Mouse (Mus musculus) right cerebral cortex, postnatal 10 days (tissue): ENCODE measurements around the gene Cers2.

ENCODE experiments used
- DNase-seq, 2 experiments: peaks; one replicate each; pipeline ENCODE4 v3.0.0; 2021; ENCODE audit warnings: low spot score in 2 of 2

The Cers2 gene

GRCm38 (mm10) chr3:95289419-95289818, 25.2 kb upstream of the Cers2 start:
- DNase-seq = no peak

DNA sequence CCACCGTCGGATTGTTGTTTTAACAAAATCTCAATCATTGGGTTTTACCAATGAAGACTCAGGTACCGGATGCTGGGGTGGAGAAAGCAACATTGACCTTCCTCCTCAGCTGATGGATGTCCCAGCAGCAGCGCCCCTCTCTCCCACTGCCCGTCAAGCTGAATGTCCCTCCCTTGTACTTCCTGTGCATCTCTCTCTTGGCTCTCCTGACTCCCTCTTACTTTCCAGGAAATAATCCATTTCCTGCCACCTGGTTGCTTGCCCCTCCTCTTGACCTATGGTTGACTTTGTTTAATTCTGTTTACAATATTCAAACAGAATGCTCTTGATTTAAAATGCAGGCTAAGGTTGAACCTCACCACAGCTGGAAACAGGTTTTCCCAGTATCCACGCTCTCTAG, 24.4 kb upstream of the Cers2 start:
- DNase-seq = no peak

DNA sequence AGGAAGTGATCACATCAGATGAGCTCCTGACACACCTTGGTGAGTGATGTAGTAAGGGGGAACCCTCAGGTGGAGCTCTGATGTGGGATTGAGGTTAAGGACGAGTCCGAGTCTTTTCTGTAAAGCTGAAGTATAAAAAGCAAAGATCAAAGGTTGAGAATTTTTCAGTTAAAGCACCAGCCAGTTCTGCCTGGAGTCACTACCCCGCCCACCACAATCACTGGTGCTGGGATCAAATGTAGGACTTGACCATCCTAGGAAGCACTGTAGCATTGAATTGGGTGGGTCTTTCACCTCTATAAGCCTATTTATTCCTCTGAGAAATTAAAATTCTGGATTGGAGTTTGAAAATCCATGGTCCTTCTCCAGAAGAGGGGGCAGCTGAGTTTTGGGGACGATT, 23.6 kb upstream of the Cers2 start:
- DNase-seq = no peak

DNA sequence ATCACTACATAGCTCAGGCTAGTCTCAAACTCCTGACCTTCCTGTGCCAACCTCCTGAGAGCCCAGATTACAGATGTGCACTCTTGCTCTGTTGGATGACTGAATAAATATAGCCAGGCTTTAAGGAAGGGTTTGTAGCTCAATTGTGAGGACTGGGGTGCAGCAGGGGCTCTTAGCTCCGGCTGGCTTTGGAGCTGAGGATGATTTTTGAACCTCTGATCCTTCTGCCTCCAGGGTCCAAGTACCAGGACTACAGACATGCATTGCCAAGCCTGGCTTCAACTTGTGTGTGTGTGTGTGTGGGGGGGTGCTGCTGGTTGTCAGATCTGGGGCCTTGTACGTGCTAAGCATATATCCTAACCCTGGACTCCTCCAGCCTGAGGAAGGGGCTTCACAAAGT, 21.7 kb upstream of the Cers2 start:
- DNase-seq = no peak

- no peak for DNase-seq
Measured at GRCm38 (mm10) chr3:95293537-95293936, 21.1 kb upstream of the Cers2 start.

GRCm38 (mm10) chr3:95294316-95294715, 20.3 kb upstream of the Cers2 start:
- no peak for DNase-seq

DNA sequence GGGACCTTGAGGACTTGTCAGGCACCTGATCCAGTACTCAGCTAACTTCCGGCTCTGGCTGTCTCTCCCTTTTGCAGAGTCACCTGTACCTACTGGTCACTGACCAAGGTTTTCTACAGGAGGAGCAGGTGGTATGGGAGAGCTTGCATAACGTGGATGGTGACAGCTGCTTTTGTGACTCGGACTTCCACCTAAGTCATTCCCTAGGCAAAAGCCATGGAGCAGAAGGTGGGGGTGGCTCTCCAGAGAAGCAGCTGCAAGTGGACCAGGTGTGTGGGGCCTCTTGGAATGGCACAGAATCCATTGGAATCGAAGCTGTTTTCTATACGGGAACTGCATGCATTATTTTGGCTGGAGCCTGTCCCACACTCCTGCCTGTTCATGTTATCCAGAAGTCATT, 19.9 kb upstream of the Cers2 start:
- no peak for DNase-seq

DNA sequence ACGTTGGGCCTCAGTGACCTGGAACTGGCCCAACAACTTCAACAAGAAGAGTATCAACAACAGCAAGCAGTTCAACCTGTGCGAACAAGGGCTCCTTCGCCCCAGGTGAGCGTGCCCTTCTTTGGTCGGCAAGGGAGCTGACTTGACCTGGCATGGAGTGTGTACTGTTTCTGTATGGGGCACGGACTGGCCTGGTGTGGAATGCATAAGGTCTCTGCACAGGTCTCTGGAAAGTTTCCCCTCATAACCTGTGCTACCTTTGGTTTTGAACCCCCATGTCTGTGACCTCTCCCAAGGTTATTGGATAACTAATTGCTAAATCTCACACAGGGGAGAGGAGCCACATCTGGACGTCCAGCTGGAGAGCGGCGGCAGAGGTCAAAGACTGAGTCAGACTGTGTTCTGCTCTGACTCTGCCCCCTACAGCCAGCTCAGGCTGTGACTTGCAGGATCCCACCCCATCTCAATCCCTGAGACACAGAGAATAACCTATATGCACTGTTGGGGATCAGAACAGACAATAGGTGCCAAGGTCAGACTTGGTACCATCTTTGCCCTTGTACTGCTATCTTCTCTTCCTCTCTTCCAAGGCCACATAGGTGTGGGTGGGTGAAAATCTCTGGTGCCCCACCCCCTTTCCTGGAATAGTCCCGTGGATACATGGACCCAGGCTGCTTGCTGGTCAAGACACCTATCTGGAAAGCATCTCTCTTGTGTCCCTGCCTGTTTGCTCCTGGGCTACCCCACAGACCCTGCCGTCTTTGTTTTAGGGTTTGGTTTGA, 19.1 kb upstream of the Cers2 start:
- no peak for DNase-seq

GRCm38 (mm10) chr3:95296103-95296469, 18.5 kb upstream of the Cers2 start:
- DNase-seq = no peak

DNA sequence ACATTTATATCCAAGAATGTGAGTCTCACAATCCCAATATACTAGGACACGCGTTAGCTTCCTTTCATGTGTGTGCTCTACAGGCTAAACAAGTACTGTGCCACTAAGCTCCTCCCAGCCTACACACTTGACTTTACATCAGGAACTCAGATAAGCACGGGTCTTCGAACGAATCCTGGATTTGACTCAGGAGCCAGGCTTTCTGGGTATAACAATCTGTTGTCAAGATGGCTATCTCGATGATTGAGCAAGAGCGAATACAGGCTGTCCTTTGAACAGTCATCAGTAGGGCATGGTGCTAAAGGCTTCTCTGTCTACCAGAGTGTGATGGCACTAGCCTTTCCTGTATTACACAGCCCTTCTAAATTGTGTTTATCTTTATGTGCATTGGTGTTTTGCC, 16.6 kb upstream of the Cers2 start:
- DNase-seq = no peak

GRCm38 (mm10) chr3:95301204-95301796, 13.3 kb upstream of the Cers2 start:
- no peak for DNase-seq

DNA sequence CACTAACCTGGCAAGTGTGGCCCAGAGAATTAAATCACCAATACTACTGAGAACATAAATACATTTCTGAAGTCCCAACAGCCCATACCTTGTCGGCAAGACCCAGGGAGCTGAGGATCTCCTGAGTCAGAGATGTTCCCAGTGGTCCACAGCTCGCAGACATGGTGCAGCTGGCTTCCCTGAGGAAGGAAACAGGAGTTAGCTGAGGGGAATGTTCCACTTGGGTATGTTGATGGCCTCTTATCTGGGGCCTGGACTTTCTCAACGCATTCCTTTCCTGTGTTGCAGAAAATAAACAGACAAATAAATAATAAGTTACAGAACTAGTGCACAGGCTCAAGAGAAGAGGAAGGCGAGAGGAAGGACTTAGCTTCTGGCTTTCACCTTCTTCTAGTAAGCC, 8.3 kb upstream of the Cers2 start:
- no peak for DNase-seq

- no peak for DNase-seq
Measured at GRCm38 (mm10) chr3:95307100-95307499, 7.5 kb upstream of the Cers2 start, which contains the start of gene Anxa9. TSS of gene Anxa9 (minus strand) at chr3:95307176.

DNA sequence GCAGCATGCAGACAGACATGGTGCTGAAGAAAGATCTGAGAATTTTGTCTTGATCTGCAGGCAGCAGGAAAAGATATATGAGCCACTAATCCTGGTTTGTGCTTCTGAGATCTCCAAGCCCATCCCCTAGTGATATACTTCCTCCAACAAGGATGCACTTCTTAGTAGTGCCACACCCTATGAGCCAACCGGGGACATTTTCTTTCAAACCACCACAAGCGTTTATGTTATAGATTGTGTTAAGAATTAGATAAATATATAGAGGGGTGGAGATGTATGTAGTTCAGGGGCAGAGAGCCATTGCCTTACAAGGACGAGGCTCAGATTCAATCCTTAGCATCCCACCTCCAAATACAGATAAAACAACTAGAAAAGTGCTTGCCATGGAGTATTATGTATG, 4.1 kb upstream of the Cers2 start:
- DNase-seq = no peak

DNA sequence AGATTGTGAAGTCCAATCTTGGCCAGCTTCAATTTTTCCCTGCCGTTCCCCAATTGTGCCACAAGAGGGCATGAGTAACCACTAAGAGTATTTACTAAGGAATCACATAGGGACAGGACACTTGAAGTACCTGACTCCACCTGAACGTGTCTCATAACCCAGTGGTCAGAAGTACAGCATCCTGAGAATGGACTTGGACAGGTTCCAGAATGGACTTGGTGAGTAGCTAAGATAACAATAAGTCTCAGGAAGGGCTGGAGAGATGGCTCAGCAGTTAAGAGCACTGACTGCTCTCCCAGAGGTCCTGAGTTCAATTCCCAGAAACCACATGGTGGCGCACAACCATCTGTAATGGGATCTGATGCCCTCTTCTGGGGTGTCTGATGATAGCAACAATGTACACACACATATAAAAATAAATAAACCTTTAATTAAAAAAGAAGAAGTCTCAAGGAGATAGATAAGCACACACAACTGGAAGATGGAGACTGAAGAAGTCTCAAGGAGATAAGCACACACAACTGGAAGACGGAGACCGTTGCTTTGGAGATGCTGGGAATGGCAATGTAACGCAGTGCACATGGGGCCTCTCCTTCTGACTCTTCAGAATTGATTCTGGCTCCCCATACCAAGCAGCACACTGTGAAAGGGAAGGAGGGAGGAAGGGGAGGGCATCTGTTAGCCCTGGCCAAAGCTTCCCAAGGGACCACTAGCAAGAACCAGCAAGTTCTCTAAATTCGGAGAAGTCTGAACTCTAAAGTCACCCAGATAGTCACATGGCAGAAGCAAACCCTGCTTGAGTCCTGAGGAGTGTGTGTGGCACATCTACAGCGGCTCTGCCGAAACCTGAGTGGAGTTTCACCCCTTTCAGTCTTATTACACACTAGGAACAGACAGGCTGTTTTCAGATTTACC, 3.4 kb upstream of the Cers2 start:
- DNase-seq = peak; percentile 65 to 72

GRCm38 (mm10) chr3:95312623-95313022, 2.0 kb upstream of the Cers2 start:
- DNase-seq = no peak

- no peak for DNase-seq
Measured at GRCm38 (mm10) chr3:95313476-95313875, 1.1 kb upstream of the Cers2 start.

DNA sequence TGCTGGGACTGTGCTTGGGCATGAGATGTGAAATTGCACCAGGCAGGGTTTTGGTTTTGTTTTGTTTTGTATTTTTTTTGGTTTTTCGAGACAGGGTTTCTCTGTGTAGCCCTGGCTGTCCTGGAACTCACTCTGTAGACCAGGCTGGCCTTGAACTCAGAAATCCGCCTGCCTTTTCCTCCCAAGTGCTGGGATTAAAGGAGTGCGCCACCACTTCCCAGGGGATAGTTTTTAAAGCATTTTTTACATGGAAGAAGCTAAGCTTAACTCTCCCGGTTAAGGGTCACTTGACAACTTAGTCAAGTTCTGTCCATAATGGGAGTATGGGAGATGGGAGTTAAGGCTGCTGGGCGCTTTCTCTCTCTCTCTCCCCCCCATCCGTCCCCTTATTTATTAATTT, 516 bp upstream of the Cers2 start:
- no peak for DNase-seq

DNA sequence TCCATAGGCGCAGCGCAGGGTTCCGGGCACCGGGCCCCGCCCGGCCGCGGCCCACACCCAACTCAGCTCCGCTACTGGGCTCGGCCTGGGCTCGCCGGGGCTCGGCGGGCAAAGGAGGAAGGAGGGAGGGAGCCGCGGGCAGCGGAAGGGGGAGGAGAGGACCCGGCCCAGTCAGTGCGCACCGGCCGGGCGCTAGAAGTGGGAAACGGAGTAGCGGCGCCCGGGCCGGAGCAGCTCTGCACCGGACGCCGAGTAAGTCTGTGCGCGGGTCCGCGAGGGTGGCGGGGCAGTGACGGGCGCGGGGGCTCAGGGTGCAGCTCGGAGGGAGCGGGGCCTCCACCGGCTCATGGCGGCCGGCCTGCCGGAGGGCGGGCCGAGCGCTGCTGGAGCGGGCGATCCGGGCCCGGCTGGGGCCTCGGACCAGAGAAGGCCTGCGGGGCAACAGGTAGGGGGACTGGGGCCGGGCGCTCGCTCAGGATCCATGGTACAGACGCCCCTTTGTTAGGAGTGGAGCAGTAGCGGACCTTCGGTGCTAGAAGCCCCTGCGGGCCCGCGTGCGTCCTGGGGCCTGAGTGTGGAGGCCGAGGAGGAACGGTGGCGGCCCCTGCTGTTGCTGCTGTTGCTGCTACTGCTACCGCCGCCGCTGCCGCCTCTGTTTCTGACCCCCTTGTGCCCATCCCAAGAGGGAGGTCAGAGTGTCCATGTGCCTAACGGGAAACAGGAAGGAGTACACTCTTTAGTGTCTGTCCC, 678 bp downstream of the Cers2 start:
- peak; percentile 82 to 86 for DNase-seq

GRCm38 (mm10) chr3:95315844-95316550, 1.4 kb downstream of the Cers2 start:
- no peak for DNase-seq

- peak; percentile 70 to 79 for DNase-seq
Measured at GRCm38 (mm10) chr3:95317414-95318080, 3.0 kb downstream of the Cers2 start.
